Comparison of ENCODE assay signal across 8 mouse cellular contexts in the genomic region with DNA sequence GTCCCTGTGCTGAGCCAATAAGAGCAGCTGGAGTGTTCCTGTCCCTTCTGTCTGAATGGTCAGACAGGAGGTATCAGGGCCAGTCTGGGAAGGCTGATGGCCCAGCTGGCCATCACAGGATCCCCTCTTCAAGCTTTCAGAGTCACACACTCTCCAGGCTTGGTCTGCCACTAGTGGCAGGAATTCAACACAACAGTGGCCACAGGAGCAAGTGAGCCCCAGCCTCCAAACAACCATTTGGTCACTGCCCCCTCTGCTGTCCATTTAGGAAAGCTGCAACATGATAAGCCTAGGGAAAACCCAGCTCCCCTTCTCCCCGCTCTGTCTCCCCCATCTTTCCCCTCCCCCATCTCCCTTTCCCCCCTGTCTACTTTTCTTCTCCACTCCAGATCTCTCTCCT. TPM values are rescaled to one million over a fixed set of nuclear protein-coding genes. Genes with fewer than 3 reads are reported as not detected.
DNase-seq lines count a peak whose midpoint lies in the region; ATAC-seq lines count a peak whose summit lies in the region.

No protein-coding gene starts in this region.

- peak; percentile 74; the same call in 1 of the 2 replicates for ATAC-seq in megakaryocyte-erythroid progenitor cell, adult 5-6 weeks (replicated peaks; ENCODE audit: low FRiP score, low TSS enrichment, poor library complexity, severe bottlenecking)

- DNase-seq in gastrocnemius, adult 18-20 months (ENCODE audit: low spot score), result peak; percentile 10
- no peak for DNase-seq in gastrocnemius, postnatal 25 days
- DNase-seq in 3134 (ENCODE audit: extremely low read depth, insufficient read length, low spot score) (peak; percentile 9), NIH3T3 (ENCODE audit: low read depth) (peak; percentile 70)
- peak; percentile 1 for DNase-seq in induced T-regulatory cell, adult 2 months (ENCODE audit: low read depth)
- no peak for DNase-seq in frontal cortex, postnatal 25 days (ENCODE audit: low spot score in 2 of 2)
- DNase-seq in layer of hippocampus, adult 9-10 months (ENCODE audit: low spot score), result no peak

RNA-seq across cellular contexts. Expression of gene Cd209c, which starts 1.5 kb away (rescaled TPM):
- total RNA-seq in gastrocnemius, adult 18-20 months (2021), result under 1 TPM; 0.41 to 0.52 TPM
- under 1 TPM in 1 of 2 experiments, not detected in 1; 0.27 TPM for total RNA-seq in gastrocnemius, postnatal 25 days (2021)
- total RNA-seq in megakaryocyte-erythroid progenitor cell, adult 5-6 weeks (2014; fragmentation: Nextera tagmentation), result not detected in 2 replicates
- not detected in 2 replicates for total RNA-seq in megakaryocyte-erythroid progenitor cell, adult 5-6 weeks (2017)

RNA-seq across cellular contexts. Expression of gene Cd209b, which starts 29.4 kb away (rescaled TPM):
- total RNA-seq in gastrocnemius, adult 18-20 months (2021), result 1 to 10 TPM in 1 of 2 experiments, under 1 TPM in 1; 0.91 to 2.4 TPM
- total RNA-seq in gastrocnemius, postnatal 25 days (2021), result 1 to 10 TPM; 1.5 to 3.7 TPM
- not detected in 2 replicates for total RNA-seq in megakaryocyte-erythroid progenitor cell, adult 5-6 weeks (2014; fragmentation: Nextera tagmentation)
- total RNA-seq in megakaryocyte-erythroid progenitor cell, adult 5-6 weeks (2017), result not detected in 2 replicates

Comparison
In these comparisons a context has a peak if more than half of its experiments do, and no peak if none do; other contexts are left out.
1. DNase-seq: peak in gastrocnemius, adult 18-20 months (single experiment), 3134 (single experiment), NIH3T3 (single experiment) and induced T-regulatory cell, adult 2 months (single experiment); none in gastrocnemius, postnatal 25 days (single experiment), frontal cortex, postnatal 25 days (0 of 2) and layer of hippocampus, adult 9-10 months (single experiment).